Mouse (Mus musculus) kidney, postnatal 25 days (tissue): ENCODE results near the gene Cldn9.

ENCODE experiments used
- DNase-seq, 2 experiments: peaks; one replicate each; pipeline ENCODE4 v3.0.0; 2021; ENCODE audit warnings: mixed read lengths in 2 of 2

Gene Cldn9

GRCm38 (mm10) chr17:23645894-23646293, 37.9 kb downstream of the Cldn9 start:
- no peak for DNase-seq

GRCm38 (mm10) chr17:23644613-23645495, 39.0 kb downstream of the Cldn9 start, which contains the start of gene Mmp25:
Gene Mmp25 (minus strand): TSS chr17:23645277.
- DNase-seq, result peak in 1 of 2 experiments; percentile 18
